Mouse (Mus musculus): ENCODE measurements at regions not wholly inside any gene's neighbourhood (a gene's known extent, or its start where the extent isn't known, plus 50 kb on each side); places are given as distances from the start of the nearest gene placed in this dataset.

DNA sequence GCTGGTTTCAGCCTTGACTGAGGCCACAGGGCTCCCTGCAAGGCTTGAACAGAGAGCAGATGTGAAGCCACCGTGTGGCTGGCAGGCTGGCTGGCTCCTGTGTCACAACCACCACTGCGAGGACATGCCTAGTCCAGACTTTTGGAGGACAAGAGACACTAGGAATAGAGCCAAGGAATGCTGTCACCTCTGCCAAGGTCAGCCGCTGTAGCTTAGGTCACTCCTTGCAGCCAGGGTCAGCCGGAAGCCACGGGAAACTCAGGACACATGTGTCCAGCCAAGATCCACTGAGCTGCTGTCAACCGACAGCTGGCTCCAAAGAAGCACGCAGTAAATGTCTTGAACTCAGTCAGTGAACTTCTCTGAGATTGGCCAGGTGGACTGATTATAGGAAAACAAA, 310.1 kb downstream of the Matn1 start:
- no peak for TF ChIP-seq GATA1 (IDR thresholded peaks at IDR 0.05; ENCODE audit: borderline replicate concordance, low read length)
- no peak for TF ChIP-seq FLI1 (IDR thresholded peaks at IDR 0.05; ENCODE audit: low read length)

Data from megakaryocyte, embryonic 14.5 days (primary cell).